Mouse (Mus musculus): ENCODE measurements around the gene Nyx.

DNA sequence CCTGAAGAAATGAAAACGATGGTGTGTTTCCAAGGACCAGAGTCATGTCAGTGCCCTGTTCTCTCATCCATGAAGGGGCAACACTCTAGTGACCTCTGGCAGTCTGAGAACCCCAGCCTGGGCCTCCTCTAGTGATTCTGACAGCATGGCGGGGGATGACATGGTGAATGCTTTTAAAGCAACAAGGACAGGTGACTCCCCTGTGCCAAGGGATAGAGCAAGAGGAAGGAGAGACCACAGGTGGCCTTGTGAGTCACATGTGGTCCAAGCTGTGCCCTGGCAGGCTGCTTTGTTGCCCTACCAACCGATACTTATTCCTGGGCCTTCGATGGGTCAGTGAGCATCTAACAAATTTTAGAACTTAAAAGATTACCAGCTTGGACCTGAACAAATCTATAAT, 54.7 kb downstream of the Nyx start:
- TF ChIP-seq POLR2A (IDR thresholded peaks at IDR 0.05; ENCODE audit: insufficient read length, low read depth): no peak
- no peak for TF ChIP-seq TCF12 (IDR thresholded peaks at IDR 0.05; ENCODE audit: insufficient read depth, poor library complexity, severe bottlenecking)
- TF ChIP-seq USF1 (IDR thresholded peaks at IDR 0.05; ENCODE audit: low read depth): no peak
- no peak for TF ChIP-seq E2F4 (IDR thresholded peaks at IDR 0.05; ENCODE audit: insufficient read depth)
- no peak for TF ChIP-seq CEBPB (IDR thresholded peaks at IDR 0.05; ENCODE audit: insufficient read depth, poor library complexity, severe bottlenecking)
- TF ChIP-seq MAX (IDR thresholded peaks at IDR 0.05; ENCODE audit: low read depth): no peak
- no peak for TF ChIP-seq POLR2AphosphoS2 (IDR thresholded peaks at IDR 0.05; ENCODE audit: insufficient read length, low read depth)
- TF ChIP-seq REST (IDR thresholded peaks at IDR 0.05; ENCODE audit: insufficient read depth, insufficient read length): no peak

All from myocyte (in vitro differentiated cells).